Mouse (Mus musculus) testis, adult 2 months (tissue): ENCODE measurements around the gene Arcn1.

Source experiments
- CTCF ChIP-seq: fragments of 200-500 bp; IDR thresholded peaks from 2 replicates; pipeline ENCODE4 v1.5.1; 2012; ENCODE audit warnings: low read depth, mild to moderate bottlenecking, inconsistent platforms, low read length, moderate library complexity; ENCODE audit not compliant: control insufficient read depth, insufficient read depth, insufficient replicate concordance
- POLR2A ChIP-seq: fragments of 200-500 bp; IDR thresholded peaks from 2 replicates; pipeline ENCODE4 v1.6.1; 2012; ENCODE audit warnings: low read depth, mild to moderate bottlenecking, inconsistent platforms, low read length, moderate library complexity; ENCODE audit not compliant: control insufficient read depth

GRCm38 (mm10) chr9:44713080-44713479 is 54.6 kb downstream of the Arcn1 start:
- TF ChIP-seq CTCF (no peak), POLR2A (no peak)
